Mouse (Mus musculus): ENCODE data around the gene Acoxl.

DNA sequence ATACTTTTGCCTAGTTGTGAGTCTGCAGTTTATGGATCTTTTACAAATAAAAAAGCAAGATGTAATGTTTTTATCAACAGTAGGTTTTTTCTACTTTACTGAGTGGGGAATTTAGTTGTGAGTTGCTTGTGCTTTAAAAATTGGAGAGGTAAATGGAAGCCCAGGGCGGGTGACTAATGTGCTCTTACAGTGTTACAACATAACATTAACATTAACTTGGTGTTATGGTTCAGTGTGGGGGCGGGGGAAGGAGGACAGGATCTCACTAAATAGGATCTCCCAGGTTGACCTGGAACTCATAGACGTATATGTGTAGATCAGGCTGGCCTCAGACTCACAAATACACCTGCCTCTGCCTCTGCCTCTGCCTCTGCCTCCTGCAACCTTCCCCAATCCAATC is 306.8 kb downstream of the Acoxl start:
- TF ChIP-seq CTCF (IDR thresholded peaks at IDR 0.05; ENCODE audit: low read depth, low read length), result no peak
- no peak for TF ChIP-seq GATA1 (IDR thresholded peaks at IDR 0.05; ENCODE audit: borderline replicate concordance, low read length)
